Mouse (Mus musculus) E14TG2a.4 (cell line): Measurements from ENCODE around the gene Gan.

Source experiments
- H3K27me3 ChIP-seq: 2 replicates; pipeline ENCODE4 v1.6.1; 2014; ENCODE audit warnings: low read length, control low read depth; ENCODE audit not compliant: insufficient read depth
- H3K36me3 ChIP-seq: 2 replicates; pipeline ENCODE4 v1.6.1; 2014; ENCODE audit warnings: low read length, control low read depth; ENCODE audit not compliant: insufficient read depth
- H3K4me1 ChIP-seq: replicated peaks from 2 replicates; pipeline ENCODE4 v1.6.1; 2014; ENCODE audit warnings: low read depth, low read length, control low read depth
- H3K4me3 ChIP-seq: replicated peaks from 2 replicates; pipeline ENCODE4 v1.5.1; 2014; ENCODE audit warnings: mild to moderate bottlenecking, low read length
- H3K9me3 ChIP-seq: 2 replicates; pipeline ENCODE4 v1.6.1; 2014; ENCODE audit warnings: low read length, control low read depth
- CTCF ChIP-seq: conservative IDR thresholded peaks from 2 replicates; pipeline ENCODE4 v1.5.1; 2014; ENCODE audit warnings: low read length
- NANOG ChIP-seq: IDR thresholded peaks from 2 replicates; pipeline ENCODE4 v1.6.1; 2014; ENCODE audit warnings: borderline replicate concordance, low read length, mixed read lengths
- POU5F1 ChIP-seq: IDR thresholded peaks from 2 replicates; pipeline ENCODE4 v1.6.1; 2014; ENCODE audit warnings: low read length, borderline replicate concordance

The Gan gene

GRCm38 (mm10) chr8:117200803-117201202 lies 42.9 kb downstream of the Gan start:
- Histone ChIP-seq H3K9me3 (no peaks in the 10 kb centered on the region), H3K36me3 (peaks cover 49% of the 10 kb centered on the region), H3K27me3 (peaks cover 13% of the 10 kb centered on the region), H3K4me1 (peaks cover 51% of the 10 kb centered on the region), H3K4me3 (no peak overlapping the region)
- TF ChIP-seq NANOG, result no peak

GRCm38 (mm10) chr8:117201221-117202017 lies 43.5 kb downstream of the Gan start:
- Histone ChIP-seq H3K27me3 (peaks cover 12% of the 10 kb centered on the region), H3K9me3 (no peaks in the 10 kb centered on the region), H3K4me3 (no peak overlapping the region), H3K4me1 (peaks cover 44% of the 10 kb centered on the region), H3K36me3 (peaks cover 43% of the 10 kb centered on the region)
- TF ChIP-seq POU5F1 (no peak), NANOG (no peak), CTCF (no peak)

GRCm38 (mm10) chr8:117203085-117203484 lies 45.1 kb downstream of the Gan start:
- Histone ChIP-seq H3K36me3 (peaks cover 34% of the 10 kb centered on the region), H3K27me3 (peaks cover 12% of the 10 kb centered on the region), H3K4me3 (no peak overlapping the region), H3K9me3 (no peaks in the 10 kb centered on the region), H3K4me1 (peaks cover 35% of the 10 kb centered on the region)
- no peak for TF ChIP-seq NANOG
- TF ChIP-seq POU5F1, result no peak
- TF ChIP-seq CTCF, result no peak

- TF ChIP-seq POU5F1 (no peak), NANOG (no peak), CTCF (no peak)
- Histone ChIP-seq H3K4me3 (no peak overlapping the region), H3K27me3 (peaks cover 12% of the 10 kb centered on the region), H3K4me1 (peaks cover 17% of the 10 kb centered on the region), H3K36me3 (peaks cover 27% of the 10 kb centered on the region), H3K9me3 (no peaks in the 10 kb centered on the region)
These were observed 47.9 kb downstream of the Gan start for GRCm38 (mm10) chr8:117205884-117206283.

GRCm38 (mm10) chr8:117206636-117207035 lies 48.7 kb downstream of the Gan start:
- peaks cover 20% of the 10 kb centered on the region for H3K36me3 ChIP-seq
- H3K27me3 ChIP-seq, result peaks cover 12% of the 10 kb centered on the region
- TF ChIP-seq NANOG (no peak), POU5F1 (no peak), CTCF (no peak)
- no peak overlapping the region for H3K4me3 ChIP-seq
- H3K4me1 ChIP-seq, result peaks cover 16% of the 10 kb centered on the region
- no peaks in the 10 kb centered on the region for H3K9me3 ChIP-seq

- Histone ChIP-seq H3K9me3 (no peaks in the 10 kb centered on the region), H3K36me3 (peaks cover 11% of the 10 kb centered on the region), H3K4me3 (no peak overlapping the region), H3K27me3 (no peaks in the 10 kb centered on the region; the same call in 1 of the 2 replicates), H3K4me1 (peaks cover 5% of the 10 kb centered on the region)
- no peak for TF ChIP-seq POU5F1
- TF ChIP-seq NANOG, result no peak
- TF ChIP-seq CTCF, result no peak
These were observed 51.2 kb downstream of the Gan start for GRCm38 (mm10) chr8:117209150-117209549.

- peaks cover 7% of the 10 kb centered on the region for H3K4me1 ChIP-seq
- H3K36me3 ChIP-seq, result peaks cover 11% of the 10 kb centered on the region
- TF ChIP-seq CTCF (no peak), NANOG (no peak), POU5F1 (no peak)
- H3K27me3 ChIP-seq, result no peaks in the 10 kb centered on the region
- no peaks in the 10 kb centered on the region for H3K9me3 ChIP-seq
- H3K4me3 ChIP-seq, result no peak overlapping the region
These were observed 54.2 kb downstream of the Gan start for GRCm38 (mm10) chr8:117212100-117212499.

GRCm38 (mm10) chr8:117217724-117218123 lies 59.8 kb downstream of the Gan start:
- H3K4me3 ChIP-seq, result no peak overlapping the region
- 0 out of 2 replicates have a peak, but pooled peaks cover 3% of the 10 kb centered on the region for H3K27me3 ChIP-seq
- peaks cover 17% of the 10 kb centered on the region for H3K4me1 ChIP-seq
- no peaks in the 10 kb centered on the region for H3K36me3 ChIP-seq
- no peaks in the 10 kb centered on the region for H3K9me3 ChIP-seq
- no peak for TF ChIP-seq POU5F1
- no peak for TF ChIP-seq CTCF
- TF ChIP-seq NANOG, result no peak

GRCm38 (mm10) chr8:117222396-117222795 lies 64.5 kb downstream of the Gan start:
- no peaks in the 10 kb centered on the region for H3K9me3 ChIP-seq
- H3K4me1 ChIP-seq, result peaks cover 14% of the 10 kb centered on the region
- peaks cover 5% of the 10 kb centered on the region; the same call in 1 of the 2 replicates for H3K27me3 ChIP-seq
- TF ChIP-seq NANOG, result no peak
- no peak for TF ChIP-seq POU5F1
- no peak for TF ChIP-seq CTCF
- H3K36me3 ChIP-seq, result no peaks in the 10 kb centered on the region
- no peak overlapping the region for H3K4me3 ChIP-seq
